Mouse (Mus musculus): ENCODE measurements around the gene Tmem131.

DNA sequence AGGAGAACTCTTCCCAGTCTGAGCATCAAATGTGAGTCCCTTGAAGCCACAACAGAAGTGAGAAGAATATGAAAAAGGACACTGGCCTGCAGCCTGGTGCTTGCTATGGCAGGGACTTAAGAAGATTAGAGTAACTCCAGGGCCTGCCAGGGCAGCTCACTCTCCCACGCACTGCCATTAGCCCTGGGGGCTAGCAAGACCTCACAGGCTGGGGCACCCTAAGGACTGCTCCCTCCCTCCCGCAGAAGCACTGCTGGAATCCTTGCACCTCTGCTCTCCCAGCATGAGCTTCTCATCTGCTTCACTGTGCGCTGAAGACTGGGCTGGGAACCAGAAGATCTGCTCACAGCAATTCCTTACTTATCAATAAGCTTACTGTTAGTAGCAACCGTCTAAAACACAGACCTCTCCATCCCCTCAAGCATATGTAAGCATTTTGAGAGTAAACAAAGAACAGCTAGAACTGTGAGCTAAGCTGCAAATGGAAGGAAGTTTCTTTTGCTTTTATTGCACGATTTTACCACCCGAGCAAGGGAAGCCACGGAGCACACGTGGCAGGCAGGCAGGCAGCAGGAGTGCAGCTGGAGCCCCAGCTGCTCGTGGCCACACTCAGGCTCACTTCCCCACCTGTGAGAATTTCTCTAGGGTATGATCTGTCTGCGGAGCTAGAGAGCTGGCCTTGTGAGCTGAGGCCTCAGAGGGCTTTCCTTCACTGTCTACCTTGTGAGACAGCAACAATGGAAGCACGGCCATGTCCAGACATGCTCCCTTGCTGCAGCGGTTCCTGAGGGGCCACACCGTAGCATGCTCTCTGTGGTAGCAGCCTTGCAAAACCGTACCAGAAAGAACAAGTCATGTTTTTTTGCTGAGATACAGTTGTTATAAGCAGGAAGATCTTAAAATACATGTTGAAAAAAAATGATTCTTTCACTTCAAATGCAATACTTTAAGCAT is 112.3 kb downstream of the Tmem131 start:
- peak; percentile 2 for TF ChIP-seq TCF3 (IDR thresholded peaks at IDR 0.05; ENCODE audit: insufficient read length, low read depth)
- no peak for TF ChIP-seq USF1 (IDR thresholded peaks at IDR 0.05; ENCODE audit: low read depth)
- TF ChIP-seq E2F4 (IDR thresholded peaks at IDR 0.05; ENCODE audit: insufficient read depth): no peak
- no peak for TF ChIP-seq POLR2A (IDR thresholded peaks at IDR 0.05; ENCODE audit: insufficient read length, low read depth)
- TF ChIP-seq MAX (IDR thresholded peaks at IDR 0.05; ENCODE audit: low read depth): no peak

Measured in myocyte (in vitro differentiated cells).